Mouse (Mus musculus): Measurements from ENCODE around the gene Zfp668. TPM values are rescaled to one million over a fixed set of nuclear protein-coding genes. Genes with fewer than 3 reads are reported as not detected.
A peak's percentile ranks its signal among the peaks of the same experiment; 100 is the strongest.
"Not testable (repeated sequence)": the region's sequence is repeated elsewhere in the genome, so short reads cannot be mapped to it uniquely, and the experiment has no call there.

The Zfp668 gene
- total RNA-seq, 2 experiments from 2014 or later, result 33.1 to 36.4 TPM

- no peak for DNase-seq
- intact Hi-C loops (cut with DNase I), result no loop called here
Observed at GRCm38 (mm10) chr7:127849973-127850875, 26.4 kb downstream of the Zfp668 start.

DNA sequence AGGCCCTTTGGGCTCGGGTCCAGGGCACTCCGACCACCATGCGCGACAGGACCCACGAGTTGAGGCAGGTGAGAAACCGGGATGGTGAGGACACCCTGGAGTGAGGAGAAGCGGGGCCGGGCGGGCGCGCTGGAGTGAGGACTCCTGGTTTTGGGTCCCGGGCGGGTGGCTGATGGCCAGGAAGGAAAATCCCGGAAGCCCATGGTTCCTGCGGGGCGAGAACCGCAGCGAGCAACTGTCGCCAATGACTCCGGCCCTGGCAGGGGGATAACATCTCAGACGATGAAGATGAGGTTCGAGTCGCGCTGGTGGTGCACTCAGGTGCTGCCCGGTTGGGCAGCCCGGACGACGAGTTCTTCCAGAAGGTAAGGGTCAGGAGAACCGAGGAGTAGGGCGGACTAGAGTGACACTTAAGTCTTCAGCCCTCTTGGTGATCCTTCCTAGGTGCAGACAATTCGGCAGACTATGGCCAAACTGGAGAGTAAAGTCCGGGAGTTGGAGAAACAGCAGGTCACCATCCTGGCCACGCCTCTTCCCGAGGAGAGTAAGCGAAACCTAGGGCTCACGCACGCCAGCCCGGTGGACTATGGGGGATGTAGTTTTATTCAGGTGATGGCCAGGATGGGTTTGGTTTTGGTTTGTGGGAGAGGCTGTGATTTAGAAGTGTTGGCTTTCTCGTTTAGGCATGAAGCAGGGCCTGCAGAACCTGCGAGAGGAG, 34.5 kb downstream of the Zfp668 start:
- intact Hi-C loops (cut with DNase I), result no loop called here
- peak; percentile 73 for DNase-seq

GRCm38 (mm10) chr7:127841340-127842000, 35.2 kb downstream of the Zfp668 start:
- peak; percentile 96 for DNase-seq
- intact Hi-C loops (cut with DNase I), result no loop called here

- peak; percentile 42 for DNase-seq
- intact Hi-C loops (cut with DNase I), result no loop called here
Observed at GRCm38 (mm10) chr7:127840886-127841285, 35.7 kb downstream of the Zfp668 start.

- intact Hi-C loops (cut with DNase I); DNase-seq: not testable (repeated sequence)
Observed at GRCm38 (mm10) chr7:127840031-127840430, 36.6 kb downstream of the Zfp668 start.

GRCm38 (mm10) chr7:127837878-127838277, 38.8 kb downstream of the Zfp668 start:
- intact Hi-C loops (cut with DNase I); DNase-seq: not testable (repeated sequence)

GRCm38 (mm10) chr7:127837473-127837872, 39.2 kb downstream of the Zfp668 start:
- intact Hi-C loops (cut with DNase I), result no loop called here
- no peak for DNase-seq

DNA sequence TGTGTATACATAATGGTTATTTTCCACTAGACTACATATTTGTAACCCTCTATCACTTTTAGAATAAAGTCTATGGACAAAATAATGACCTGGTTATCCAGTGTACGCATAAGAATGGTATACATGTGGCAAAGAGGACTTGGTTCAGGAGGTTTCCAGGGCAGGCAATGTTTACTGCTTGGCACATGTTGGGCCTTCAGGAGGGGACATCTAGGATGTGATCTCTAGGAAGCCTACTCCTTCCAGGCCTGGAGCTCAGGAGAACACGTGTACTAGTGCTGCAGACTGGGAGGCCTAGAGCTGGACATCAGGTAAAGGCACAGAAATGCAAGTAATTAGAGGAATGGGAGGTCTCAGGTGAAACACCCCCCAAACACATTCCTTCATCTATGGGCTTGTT, 41.1 kb downstream of the Zfp668 start:
- intact Hi-C loops (cut with DNase I), result no loop called here
- no peak for DNase-seq

DNA sequence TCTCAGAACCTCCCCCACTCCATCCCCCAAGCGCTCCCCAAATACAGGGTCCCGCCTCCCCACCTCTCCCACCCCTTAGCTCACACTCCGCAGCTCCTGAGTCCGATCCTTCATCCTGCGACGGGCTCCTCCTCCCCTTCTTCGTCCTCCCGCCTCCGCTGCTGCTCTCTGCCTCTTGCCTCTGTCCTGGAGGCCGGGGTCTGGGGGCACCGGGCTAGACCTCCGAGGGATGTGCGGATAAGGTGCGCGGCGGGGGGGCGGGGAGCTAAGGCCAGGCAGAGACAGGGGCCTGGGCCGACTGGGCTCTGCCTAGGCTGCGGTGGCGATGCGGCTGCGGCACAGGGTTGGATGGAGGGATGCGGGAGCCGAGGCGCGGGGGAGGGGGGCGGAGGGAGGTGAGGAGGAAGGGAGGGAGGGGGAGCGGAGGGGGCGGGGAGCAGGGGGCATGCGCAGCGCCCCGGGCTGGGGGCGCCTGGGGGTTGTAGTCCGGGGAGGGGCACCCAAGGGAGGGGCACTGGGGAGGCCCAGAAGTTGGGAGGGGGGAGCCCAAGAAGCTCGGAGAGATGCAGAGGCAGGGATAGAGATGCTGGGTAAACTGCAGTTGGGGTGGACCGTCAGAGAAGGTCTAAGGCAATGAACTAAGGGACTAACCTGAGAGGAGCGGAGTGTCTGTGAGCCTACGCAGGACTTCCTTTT, 52.3 kb downstream of the Zfp668 start, which contains the start of the genes Stx4a and Stx1b:
Gene Stx4a (plus strand): TSS at position 119 of the 696 bp plus-strand sequence.
Gene Stx1b (minus strand): TSS at position 374 of the 696 bp plus-strand sequence.
- intact Hi-C loops (cut with DNase I), result no loop called here
- peak; percentile 91 for DNase-seq

GRCm38 (mm10) chr7:127823236-127824171, 53.1 kb downstream of the Zfp668 start:
- intact Hi-C loops (cut with DNase I), result no loop called here
- peak; percentile 21 for DNase-seq

- DNase-seq, result no peak
- intact Hi-C loops (cut with DNase I), result no loop called here
Observed at GRCm38 (mm10) chr7:127822494-127822893, 54.1 kb downstream of the Zfp668 start.

- intact Hi-C loops (cut with DNase I), result no loop called here
- no peak for DNase-seq
Observed at GRCm38 (mm10) chr7:127820836-127821509, 55.7 kb downstream of the Zfp668 start.

- intact Hi-C loops (cut with DNase I), result no loop called here
- no peak for DNase-seq
Observed at GRCm38 (mm10) chr7:127817776-127818175, 58.9 kb downstream of the Zfp668 start.

- DNase-seq, result no peak
- intact Hi-C loops (cut with DNase I), result no loop called here
Observed at GRCm38 (mm10) chr7:127817053-127817452, 59.6 kb downstream of the Zfp668 start.

DNA sequence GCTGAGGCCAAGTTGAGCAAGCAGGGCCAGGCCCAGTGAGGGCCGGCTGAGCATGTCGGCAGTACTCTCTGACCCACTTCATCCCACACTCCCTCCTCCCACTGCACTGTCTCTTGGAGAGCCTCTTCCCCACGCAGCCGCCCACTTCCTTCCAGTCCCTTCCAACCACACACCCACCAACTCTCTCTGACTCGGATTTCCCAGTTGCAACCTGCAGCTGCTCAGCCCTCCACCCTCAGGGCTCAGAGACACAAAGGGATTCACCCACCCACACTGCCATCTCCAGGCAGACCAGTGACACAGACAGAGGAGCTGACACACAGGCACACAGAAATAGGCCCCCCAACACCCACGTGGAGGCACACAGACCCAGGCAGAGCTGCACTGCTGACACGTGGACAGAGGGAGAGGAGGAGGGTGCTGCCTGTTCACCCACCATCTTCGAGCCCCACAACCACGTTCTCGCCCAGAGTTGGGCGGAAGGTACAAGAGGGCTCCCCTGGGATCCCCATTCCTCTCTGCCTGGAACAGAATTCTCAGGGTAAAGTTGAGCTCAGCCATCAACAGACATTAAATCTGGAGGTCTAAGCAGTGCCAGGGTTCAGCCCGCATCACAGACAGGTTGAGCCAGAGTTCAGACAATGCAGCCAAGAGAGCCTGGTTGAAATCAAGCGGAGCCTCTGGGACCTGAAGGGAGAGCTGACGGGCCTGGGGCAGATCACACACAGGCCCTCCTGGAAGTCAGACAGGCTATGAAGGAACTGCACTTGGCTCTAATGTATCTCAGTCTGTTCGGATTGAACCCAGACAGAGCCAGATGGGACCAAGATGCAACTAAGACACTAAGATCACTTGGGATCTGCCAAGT, 60.4 kb downstream of the Zfp668 start:
- DNase-seq, result peak; percentile 43
- intact Hi-C loops (cut with DNase I), result no loop called here

GRCm38 (mm10) chr7:127815116-127815665, 61.4 kb downstream of the Zfp668 start:
- intact Hi-C loops (cut with DNase I), result no loop called here
- DNase-seq, result no peak

GRCm38 (mm10) chr7:127814241-127814921, 62.2 kb downstream of the Zfp668 start:
- intact Hi-C loops (cut with DNase I), result no loop called here
- DNase-seq, result peak; percentile 84
